Mouse (Mus musculus) limb, embryonic 13.5 days (tissue): ENCODE data around the gene Zfp523. TPM values are rescaled to one million over a fixed set of nuclear protein-coding genes. Genes with fewer than 3 reads are reported as not detected.

ENCODE experiments used
- ATAC-seq: fragments of 200-750 bp; cut with Nextera tagmentation; 2 replicates; pipeline ENCODE4 v1.8.0; 2017; ENCODE audit warnings: low read depth, moderate number of reproducible peaks, moderate TSS enrichment; ENCODE audit not compliant: low FRiP score
- H3K27ac ChIP-seq: fragments of 300-500 bp; sonication (generic); 2 replicates; pipeline ENCODE4 v1.5.1; 2015; ENCODE audit warnings: inconsistent platforms, mild to moderate bottlenecking, moderate library complexity
- H3K27me3 ChIP-seq: fragments of 300-500 bp; sonication (generic); 2 replicates; pipeline ENCODE4 v1.6.1; 2015; ENCODE audit warnings: mild to moderate bottlenecking, inconsistent platforms
- H3K36me3 ChIP-seq: fragments of 300-500 bp; sonication (generic); 2 replicates; pipeline ENCODE4 v1.6.1; 2015; ENCODE audit warnings: inconsistent platforms, mild to moderate bottlenecking, moderate library complexity
- H3K4me1 ChIP-seq: fragments of 300-500 bp; sonication (generic); 2 replicates; pipeline ENCODE4 v1.6.1; 2015; ENCODE audit warnings: inconsistent platforms
- H3K4me2 ChIP-seq: fragments of 300-500 bp; sonication (generic); replicated peaks from 2 replicates; pipeline ENCODE4 v1.6.1; 2015; ENCODE audit warnings: inconsistent platforms, mild to moderate bottlenecking, moderate library complexity
- H3K4me3 ChIP-seq: fragments of 300-500 bp; sonication (generic); 2 replicates; pipeline ENCODE4 v1.5.1; 2015; ENCODE audit warnings: moderate library complexity, mild to moderate bottlenecking, inconsistent platforms
- H3K9ac ChIP-seq: fragments of 300-500 bp; sonication (generic); 2 replicates; pipeline ENCODE4 v1.6.1; 2015; ENCODE audit warnings: mild to moderate bottlenecking, inconsistent platforms
- H3K9me3 ChIP-seq: fragments of 300-500 bp; sonication (generic); 2 replicates; pipeline ENCODE4 v1.6.1; 2016; ENCODE audit warnings: inconsistent platforms
- WGBS: fragments of 180-500 bp; shearing (Covaris S2); methylation state at CpG from one replicate; pipeline ENCODE4 v1.1.7; 2015; 5-methylcytosine and 5-hydroxymethylcytosine counted together
- polyA plus RNA-seq: library from polyadenylated mRNA; unstranded; fragments of >200 nt; fragmentation: Nextera tagmentation; extraction: Ambion mirVana; gene quantifications from 2 replicates; pipeline ENCODE4 v1.2.1, GENCODE M21; 2015

The Zfp523 gene
- polyA plus RNA-seq, 1 experiment from 2014 or later, result 42.2 TPM

GRCm38 (mm10) chr17:28141771-28142699, 34.9 kb upstream of the Zfp523 start, which contains the start of gene Scube3:
TSS of gene Scube3 (plus strand) at chr17:28142141.
- H3K27ac ChIP-seq, result peak within 1 kb of the TSS; percentile 92
- H3K4me2 ChIP-seq, result peak within 1 kb of the TSS; percentile 91
- no peaks in the 10 kb centered on the region for H3K9me3 ChIP-seq
- no peaks in the 10 kb centered on the region for H3K36me3 ChIP-seq
- H3K27me3 ChIP-seq, result peaks cover 12% of the 10 kb centered on the region; the same call in 1 of the 2 replicates
- H3K4me1 ChIP-seq, result peaks cover 72% of the 10 kb centered on the region
- under 1% methylated on average over 71 of the region's 97 CpGs for WGBS
- H3K4me3 ChIP-seq, result peak within 1 kb of the TSS; percentile 79
- peak; percentile 39 for ATAC-seq
- H3K9ac ChIP-seq, result peak within 1 kb of the TSS; percentile 87

GRCm38 (mm10) chr17:28142700-28143610, 34.0 kb upstream of the Zfp523 start:
- Histone ChIP-seq H3K36me3 (no peaks in the 10 kb centered on the region), H3K4me3 (peak overlapping the region; percentile 79), H3K9ac (peak overlapping the region; percentile 87), H3K4me2 (peak overlapping the region; percentile 91), H3K9me3 (no peaks in the 10 kb centered on the region), H3K27ac (peak overlapping the region; percentile 92), H3K4me1 (peaks cover 81% of the 10 kb centered on the region), H3K27me3 (peaks cover 12% of the 10 kb centered on the region; the same call in 1 of the 2 replicates)
- ATAC-seq, result no peak; the same call in 1 of the 2 replicates
- 1% methylated on average over 33 of the region's 33 CpGs for WGBS

DNA sequence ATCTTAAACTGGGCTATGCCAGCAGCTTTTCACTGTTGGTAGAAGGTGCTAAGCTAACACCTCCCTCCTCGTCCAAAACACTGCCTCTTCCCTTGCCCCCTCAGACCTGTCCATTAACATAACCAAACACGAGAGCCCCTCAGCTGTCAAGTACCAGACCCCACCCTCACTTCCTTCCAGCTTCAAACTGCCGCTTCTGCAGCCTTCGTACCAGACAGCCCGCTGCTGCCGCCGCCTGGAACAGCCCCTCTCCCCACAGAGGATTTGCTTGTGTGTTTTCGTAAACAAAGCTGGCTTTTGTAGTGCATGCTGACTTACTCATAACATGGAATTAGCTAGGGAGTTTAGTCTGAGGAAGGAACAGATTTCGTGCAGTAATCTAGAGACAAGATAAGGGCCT, 33.2 kb upstream of the Zfp523 start:
- Histone ChIP-seq H3K9ac (0 out of 2 replicates have a peak overlapping the region, but pooled peaks have one; percentile 54), H3K4me1 (peaks cover 85% of the 10 kb centered on the region), H3K4me2 (peak overlapping the region; percentile 91), H3K27me3 (peaks cover 12% of the 10 kb centered on the region; the same call in 1 of the 2 replicates), H3K4me3 (peak overlapping the region; percentile 79), H3K9me3 (no peaks in the 10 kb centered on the region), H3K36me3 (no peaks in the 10 kb centered on the region), H3K27ac (0 out of 2 replicates have a peak overlapping the region, but pooled peaks have one; percentile 28)
- no peak for ATAC-seq
- WGBS, result 2% methylated on average over 9 of the region's 9 CpGs

DNA sequence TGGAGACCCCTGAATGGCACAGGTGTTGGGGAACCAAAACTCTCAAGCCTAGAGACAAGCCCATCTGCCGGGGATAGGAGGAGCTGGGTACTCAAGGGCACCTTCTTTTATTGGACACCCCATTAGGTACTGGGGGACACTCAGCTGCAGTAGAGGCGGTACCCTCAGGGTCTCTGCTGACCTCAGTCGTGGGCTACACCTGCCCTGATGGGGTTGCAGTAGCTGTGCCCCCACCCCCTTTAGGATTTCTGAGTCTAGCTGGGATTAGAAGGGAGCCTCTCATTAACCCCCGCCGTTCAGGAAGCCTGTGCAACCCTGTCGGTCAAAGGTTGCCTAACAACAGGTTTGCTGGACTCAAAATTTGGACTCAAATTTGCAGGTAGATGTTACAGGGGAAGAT, 32.7 kb upstream of the Zfp523 start:
- peak overlapping the region; percentile 91 for H3K4me2 ChIP-seq
- H3K27me3 ChIP-seq, result peaks cover 12% of the 10 kb centered on the region; the same call in 1 of the 2 replicates
- no peaks in the 10 kb centered on the region for H3K9me3 ChIP-seq
- ATAC-seq, result no peak
- peak overlapping the region; percentile 54; the same call in 1 of the 2 replicates for H3K9ac ChIP-seq
- WGBS, result 7% methylated on average over 6 of the region's 6 CpGs
- no peaks in the 10 kb centered on the region for H3K36me3 ChIP-seq
- H3K4me1 ChIP-seq, result peaks cover 87% of the 10 kb centered on the region
- peak overlapping the region; percentile 79 for H3K4me3 ChIP-seq
- H3K27ac ChIP-seq, result 0 out of 2 replicates have a peak overlapping the region, but pooled peaks have one; percentile 28

DNA sequence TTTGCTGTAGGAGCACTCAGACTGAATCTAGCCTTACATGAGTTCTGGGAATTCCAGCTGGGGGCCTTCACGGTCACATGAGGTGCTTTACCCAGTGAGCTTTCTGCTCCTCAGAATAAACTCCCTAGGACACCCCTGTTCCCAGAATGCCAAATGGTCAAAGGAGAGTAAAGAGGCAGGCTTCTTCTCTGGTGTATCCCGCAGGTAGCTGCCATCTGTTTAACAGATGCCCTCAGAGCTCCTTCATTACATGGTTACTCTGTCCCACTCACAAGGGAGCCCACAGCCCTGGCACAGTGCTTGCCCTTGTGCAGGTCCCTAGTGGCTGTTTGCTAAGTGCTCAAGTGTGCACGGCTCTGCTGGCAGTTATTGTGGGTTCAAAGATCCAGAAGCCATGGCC, 28.6 kb upstream of the Zfp523 start:
- Histone ChIP-seq H3K27ac (no peak overlapping the region), H3K27me3 (0 out of 2 replicates have a peak, but pooled peaks cover 6% of the 10 kb centered on the region), H3K9ac (no peak overlapping the region), H3K36me3 (peaks cover 12% of the 10 kb centered on the region; the same call in 1 of the 2 replicates), H3K4me1 (peaks cover 73% of the 10 kb centered on the region), H3K4me3 (no peak overlapping the region), H3K9me3 (no peaks in the 10 kb centered on the region), H3K4me2 (no peak overlapping the region)
- WGBS, result 56% methylated on average over 3 of the region's 3 CpGs
- ATAC-seq, result no peak

DNA sequence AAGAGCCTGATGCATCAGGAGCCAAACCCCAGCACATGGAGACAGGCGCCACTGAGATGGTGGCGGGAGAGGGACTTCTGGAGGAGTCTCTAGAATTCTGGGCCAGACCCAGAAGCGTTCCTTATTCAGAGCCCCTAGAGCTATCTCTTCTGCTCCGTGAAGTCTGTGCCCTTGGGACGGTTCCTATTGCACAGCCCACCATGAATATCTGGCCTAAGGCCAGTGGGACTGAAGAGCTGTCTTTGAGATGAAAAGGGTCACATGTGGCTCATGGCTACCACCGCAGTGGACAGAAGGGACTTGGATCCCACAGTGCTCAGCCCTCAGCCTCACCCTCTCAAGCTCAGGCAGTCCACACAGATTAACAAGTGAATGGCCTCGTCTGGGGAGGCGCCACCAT, 27.2 kb upstream of the Zfp523 start:
- Histone ChIP-seq H3K4me3 (no peak overlapping the region), H3K9me3 (no peaks in the 10 kb centered on the region), H3K4me2 (no peak overlapping the region), H3K9ac (no peak overlapping the region), H3K4me1 (peaks cover 60% of the 10 kb centered on the region), H3K27ac (no peak overlapping the region), H3K27me3 (no peaks in the 10 kb centered on the region), H3K36me3 (peaks cover 24% of the 10 kb centered on the region)
- WGBS, result 73% methylated on average over 8 of the region's 8 CpGs
- no peak for ATAC-seq

DNA sequence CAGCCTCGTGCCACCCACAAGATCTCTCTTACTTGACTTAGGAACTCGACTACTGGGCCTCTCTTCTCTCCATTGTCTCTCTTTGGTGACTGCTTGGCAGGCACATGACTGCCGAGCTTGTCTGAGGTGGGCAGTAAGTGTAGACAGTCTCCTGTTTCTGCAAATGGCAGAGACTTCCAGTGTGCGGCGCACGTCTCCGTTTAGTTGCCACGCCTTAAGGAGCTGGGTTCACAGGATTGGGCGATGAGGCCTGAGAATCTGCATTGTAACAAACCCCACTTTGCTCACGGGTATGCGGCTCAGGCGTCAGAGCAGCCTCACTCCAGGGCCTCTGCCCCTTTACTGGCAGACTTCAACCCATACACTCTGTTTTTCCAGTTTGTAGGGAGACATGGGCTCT, 26.5 kb upstream of the Zfp523 start:
- Histone ChIP-seq H3K36me3 (peaks cover 31% of the 10 kb centered on the region), H3K27me3 (no peaks in the 10 kb centered on the region), H3K9ac (no peak overlapping the region), H3K27ac (no peak overlapping the region), H3K4me3 (no peak overlapping the region), H3K9me3 (no peaks in the 10 kb centered on the region), H3K4me1 (peaks cover 52% of the 10 kb centered on the region), H3K4me2 (no peak overlapping the region)
- ATAC-seq, result no peak
- WGBS, result 83% methylated on average over 12 of the region's 12 CpGs

GRCm38 (mm10) chr17:28153095-28153494, 23.8 kb upstream of the Zfp523 start:
- no peak for ATAC-seq
- Histone ChIP-seq H3K4me2 (no peak overlapping the region), H3K9me3 (no peaks in the 10 kb centered on the region), H3K4me1 (peaks cover 40% of the 10 kb centered on the region), H3K9ac (no peak overlapping the region), H3K4me3 (no peak overlapping the region), H3K27ac (no peak overlapping the region), H3K27me3 (no peaks in the 10 kb centered on the region), H3K36me3 (peaks cover 56% of the 10 kb centered on the region)
- 77% methylated on average over 6 of the region's 6 CpGs for WGBS

GRCm38 (mm10) chr17:28154970-28155369, 22.0 kb upstream of the Zfp523 start:
- no peak for ATAC-seq
- Histone ChIP-seq H3K9me3 (no peaks in the 10 kb centered on the region), H3K4me3 (no peak overlapping the region), H3K4me1 (peaks cover 40% of the 10 kb centered on the region), H3K36me3 (peaks cover 56% of the 10 kb centered on the region), H3K27ac (no peak overlapping the region), H3K9ac (no peak overlapping the region), H3K4me2 (no peak overlapping the region), H3K27me3 (no peaks in the 10 kb centered on the region)
- 87% methylated on average over 8 of the region's 8 CpGs for WGBS

DNA sequence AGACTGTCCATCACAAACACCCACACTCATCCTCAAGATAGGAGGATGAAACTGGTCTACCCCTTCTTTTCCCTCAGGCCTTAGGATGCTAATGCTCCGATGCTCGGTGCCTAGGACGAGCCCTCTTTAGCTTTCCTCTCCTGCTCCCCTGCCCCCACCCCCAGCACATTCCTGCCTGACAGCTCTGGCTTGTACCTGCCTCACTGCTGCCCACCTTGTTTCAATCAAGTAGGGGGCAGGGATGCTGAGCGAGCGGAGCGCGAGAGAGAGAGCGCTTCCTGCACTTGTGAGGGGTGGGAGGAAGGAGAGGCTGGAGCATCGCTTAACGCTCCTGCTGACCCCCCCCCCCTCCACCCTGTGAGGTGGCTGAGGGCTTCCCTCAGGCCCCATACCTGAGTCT, 16.6 kb upstream of the Zfp523 start:
- peak overlapping the region; percentile 36 for H3K4me2 ChIP-seq
- WGBS, result 6% methylated on average over 10 of the region's 10 CpGs
- no peak overlapping the region for H3K9ac ChIP-seq
- peaks cover 73% of the 10 kb centered on the region for H3K36me3 ChIP-seq
- peak overlapping the region; percentile 22; the same call in 1 of the 2 replicates for H3K27ac ChIP-seq
- 0 out of 2 replicates have a peak, but pooled peaks cover 6% of the 10 kb centered on the region for H3K27me3 ChIP-seq
- no peaks in the 10 kb centered on the region for H3K9me3 ChIP-seq
- no peak overlapping the region for H3K4me3 ChIP-seq
- H3K4me1 ChIP-seq, result peaks cover 54% of the 10 kb centered on the region
- ATAC-seq, result peak; percentile 8; the same call in 1 of the 2 replicates

GRCm38 (mm10) chr17:28161310-28161881, 15.5 kb upstream of the Zfp523 start:
- peaks cover 54% of the 10 kb centered on the region for H3K4me1 ChIP-seq
- H3K9ac ChIP-seq, result no peak overlapping the region
- H3K27ac ChIP-seq, result no peak overlapping the region
- no peaks in the 10 kb centered on the region for H3K9me3 ChIP-seq
- peaks cover 73% of the 10 kb centered on the region for H3K36me3 ChIP-seq
- 32% methylated on average over 10 of the region's 11 CpGs for WGBS
- 0 out of 2 replicates have a peak, but pooled peaks cover 6% of the 10 kb centered on the region for H3K27me3 ChIP-seq
- no peak for ATAC-seq
- no peak overlapping the region; the same call in 1 of the 2 replicates for H3K4me2 ChIP-seq
- H3K4me3 ChIP-seq, result no peak overlapping the region
